Mouse (Mus musculus) ZHBTc4 (cell line): ENCODE measurements around the gene Slit3.

ENCODE experiments used
- DNase-seq: peaks from one replicate; pipeline ENCODE4 v3.0.0-alpha.2; 2011; ENCODE audit warnings: low read depth, low spot score

Gene Slit3

DNA sequence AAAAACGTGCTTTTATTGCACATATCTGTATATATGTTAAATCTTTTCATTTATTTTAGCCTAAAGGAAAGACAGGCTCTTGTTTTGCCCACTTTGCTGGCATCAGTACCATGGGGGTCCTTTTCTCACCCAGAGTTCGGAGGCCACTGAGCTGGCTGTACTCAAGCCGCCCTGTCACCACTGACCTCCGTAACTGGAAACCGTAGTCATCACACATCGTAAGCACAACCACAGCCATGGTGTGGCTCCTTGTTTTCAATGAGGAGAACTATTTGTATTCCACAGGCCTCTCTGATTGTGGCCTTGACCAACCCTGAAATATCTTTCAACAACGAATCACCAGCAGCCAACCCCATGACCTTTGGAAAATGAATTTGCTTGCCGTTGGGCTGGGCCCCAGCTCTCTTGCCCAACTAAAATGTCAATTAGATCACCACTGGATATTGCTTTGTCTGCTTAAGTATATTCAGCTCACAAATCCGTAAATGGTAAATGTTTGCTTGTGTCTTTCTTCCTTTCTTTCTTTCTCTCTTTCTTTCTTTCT lies 405.3 kb downstream of the Slit3 start:
- DNase-seq, result no peak

DNA sequence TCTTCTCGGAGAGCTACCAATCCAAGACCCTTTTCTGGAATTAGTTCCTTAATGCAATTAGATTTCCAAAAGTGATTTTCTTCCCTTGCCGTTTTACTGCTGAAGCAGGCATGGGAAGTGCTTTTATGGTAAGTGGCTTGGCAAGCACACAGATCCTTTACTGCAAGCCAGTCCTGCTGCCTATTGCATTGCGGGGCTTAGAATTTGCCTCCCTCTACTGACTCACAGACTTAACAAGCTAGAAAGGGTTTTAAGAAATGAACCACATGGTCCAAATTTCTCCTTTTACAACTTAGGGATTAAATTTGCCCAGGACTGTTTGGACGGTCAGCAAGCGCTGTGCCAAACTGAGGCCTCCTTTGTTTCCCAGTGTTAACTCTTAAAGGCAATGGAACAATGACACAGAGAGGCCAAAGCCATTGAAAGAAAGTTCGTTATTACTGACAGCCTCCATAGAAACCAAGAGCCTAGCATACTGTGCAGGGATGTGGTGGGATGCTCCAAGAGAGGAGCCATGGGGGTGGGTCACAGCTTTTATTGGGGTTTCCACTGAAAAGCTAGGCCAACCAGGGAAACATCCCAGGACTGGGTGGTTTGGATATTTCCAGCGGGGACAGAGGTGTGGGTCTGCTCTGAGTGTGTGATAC lies 406.9 kb downstream of the Slit3 start:
- no peak for DNase-seq

DNA sequence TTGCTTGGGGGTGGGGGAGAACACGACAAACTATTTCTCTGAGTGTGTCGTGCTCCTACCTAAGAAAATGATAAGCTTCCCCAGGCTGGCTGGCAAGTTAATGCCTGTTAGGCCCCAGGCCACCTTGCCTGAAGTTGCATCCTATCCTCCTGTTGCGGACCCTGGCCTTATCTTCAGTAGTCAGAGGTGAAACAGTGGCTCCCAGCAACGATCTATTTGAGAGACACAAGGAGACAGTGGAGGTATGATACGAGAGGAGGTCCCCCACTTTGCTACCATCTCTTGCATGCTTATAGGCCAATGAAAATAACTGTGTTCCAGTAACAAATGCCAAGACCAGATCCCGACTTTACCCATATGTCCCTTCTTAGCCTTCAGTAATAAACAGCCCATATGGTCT lies 414.0 kb downstream of the Slit3 start:
- no peak for DNase-seq

DNA sequence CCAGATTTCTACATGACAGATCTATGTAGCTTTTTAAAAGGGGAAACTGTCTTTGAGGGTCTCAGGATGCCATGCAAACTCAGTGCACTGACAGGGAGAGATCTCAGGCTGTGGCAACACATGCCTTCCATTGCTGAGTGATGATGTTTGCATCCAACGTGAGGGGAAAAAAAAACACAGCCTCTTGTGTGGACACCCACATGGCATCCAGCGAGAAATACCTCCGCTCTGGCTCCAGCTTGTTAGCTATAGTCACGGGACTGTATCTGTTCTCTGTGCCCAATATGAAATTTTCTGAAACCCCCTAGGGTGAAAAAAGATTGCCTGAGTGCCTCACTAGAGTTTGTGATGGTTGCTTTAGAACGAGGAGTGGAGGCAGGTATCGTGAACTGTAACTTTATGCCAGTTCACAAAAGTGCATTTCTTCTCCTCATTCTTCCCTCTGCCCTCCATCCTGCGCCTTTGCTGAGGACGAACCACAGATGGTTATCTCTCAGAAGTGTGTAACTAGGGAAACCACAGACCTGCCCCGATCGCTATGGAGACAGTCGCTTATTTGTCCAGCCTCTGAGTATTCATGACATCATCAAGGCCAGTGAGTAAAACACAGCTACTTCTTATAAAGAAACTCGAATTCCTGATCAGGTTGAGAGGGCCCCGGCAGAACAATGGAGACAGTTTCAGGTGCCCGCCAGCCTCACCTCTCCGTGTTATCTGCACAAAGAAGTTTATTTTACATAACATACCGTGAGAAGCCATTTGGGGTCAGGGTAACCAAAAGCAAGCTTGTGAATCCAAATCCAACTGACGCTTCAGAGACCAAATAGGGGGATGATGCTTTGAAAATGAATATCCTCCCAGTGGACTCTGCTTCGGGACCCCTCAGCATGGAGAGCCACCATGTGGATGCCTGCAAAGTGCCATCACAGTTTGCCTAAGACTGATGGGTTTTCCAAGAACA lies 416.4 kb downstream of the Slit3 start:
- DNase-seq, result peak; percentile 10

DNA sequence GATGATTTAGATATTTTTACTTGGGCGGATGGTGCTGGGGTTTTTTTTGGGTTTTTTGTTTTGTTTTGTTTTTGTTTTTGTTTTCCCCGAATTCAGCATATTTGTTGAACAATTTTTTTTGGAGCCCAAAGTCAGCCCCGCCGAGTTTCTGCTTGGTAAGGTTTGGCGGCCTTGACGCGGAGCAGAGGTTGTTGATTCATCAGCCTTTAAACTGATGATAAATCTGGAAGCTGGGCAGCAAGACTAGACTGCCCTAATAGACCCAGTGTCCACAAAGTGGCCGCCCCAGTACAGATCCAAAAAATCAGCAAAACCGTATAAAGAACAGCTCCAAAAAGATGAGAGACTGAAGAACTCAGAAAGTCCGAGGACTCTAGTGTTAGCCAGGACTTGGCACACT lies 421.7 kb downstream of the Slit3 start:
- no peak for DNase-seq

DNA sequence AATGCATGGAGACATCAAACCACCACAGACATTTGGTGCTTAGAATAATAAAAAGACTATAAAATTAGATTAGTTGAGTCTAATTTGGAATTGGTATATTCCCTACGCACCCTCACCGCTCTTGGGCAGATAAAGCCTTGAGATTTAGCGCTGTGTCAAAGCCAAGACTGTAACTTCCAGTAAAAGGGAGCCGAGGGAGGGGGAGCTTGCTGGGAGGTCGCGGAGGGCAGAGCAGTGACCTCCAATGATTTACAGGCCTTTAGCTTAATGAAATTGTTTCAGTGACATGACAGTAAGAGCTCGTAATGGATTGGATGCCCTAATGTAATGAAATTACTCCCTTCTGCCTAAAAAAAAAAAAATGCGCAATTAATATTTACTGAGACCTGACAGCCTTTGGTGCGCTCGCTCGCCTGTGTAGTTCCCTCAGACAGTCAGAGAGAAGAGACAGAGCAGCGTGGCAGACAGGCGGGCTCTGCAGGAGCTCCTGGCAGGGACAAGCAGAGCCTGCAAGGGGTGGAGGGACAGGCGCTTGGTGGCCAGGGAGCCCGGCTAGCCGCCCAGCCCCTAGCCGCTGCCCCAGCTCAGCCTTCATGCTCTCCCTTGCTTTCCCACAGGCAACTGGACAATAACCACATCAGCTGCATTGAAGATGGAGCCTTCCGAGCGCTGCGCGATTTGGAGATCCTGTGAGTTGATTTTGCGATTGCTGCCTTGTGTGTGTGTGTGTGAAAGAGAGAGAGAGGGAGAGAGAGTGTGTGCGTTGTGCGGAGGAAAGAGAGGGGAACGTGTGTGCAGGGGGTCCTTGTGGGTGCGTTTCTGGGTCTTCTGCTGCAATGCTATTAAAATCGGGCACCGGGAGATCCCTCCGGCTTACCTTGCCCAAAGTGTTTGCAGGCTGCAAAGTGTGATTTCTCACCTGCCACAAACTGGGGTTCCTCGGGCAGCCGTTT lies 423.4 kb downstream of the Slit3 start:
- DNase-seq, result peak; percentile 18

DNA sequence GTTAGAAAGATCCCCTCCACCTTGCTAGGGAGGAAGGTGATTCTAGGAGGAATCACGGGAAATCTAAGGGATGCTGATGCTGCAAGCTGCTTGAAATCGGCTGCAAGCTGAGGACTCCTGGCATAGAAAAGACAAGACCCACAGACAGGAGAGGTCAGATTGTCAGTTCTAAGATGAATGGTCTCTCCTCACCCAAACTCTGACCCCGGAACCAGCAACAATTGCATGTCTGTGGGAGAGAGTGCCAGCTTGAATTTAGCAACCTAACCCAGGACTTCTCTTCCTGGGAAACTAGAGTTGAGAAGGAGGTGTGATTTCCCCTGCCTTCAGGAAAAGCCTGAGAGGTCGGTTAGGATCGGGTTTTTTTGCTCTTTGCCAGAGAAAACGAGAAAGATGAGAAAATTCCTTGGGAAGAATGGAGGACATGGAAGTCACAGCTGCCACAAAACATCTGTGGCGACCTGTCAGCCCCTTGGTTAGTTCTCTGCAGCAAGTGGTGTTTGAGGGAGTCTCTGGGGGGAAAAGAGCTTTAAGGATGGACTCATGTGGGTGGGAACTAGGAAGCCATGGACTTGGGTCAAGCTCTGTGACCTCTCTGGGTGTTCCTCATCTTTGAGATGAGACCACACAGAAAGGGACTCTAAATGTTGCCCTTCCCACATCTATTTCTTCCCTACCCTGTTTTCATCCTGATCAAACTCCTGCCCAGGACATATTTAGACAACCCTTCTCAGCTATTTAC lies 425.2 kb downstream of the Slit3 start:
- DNase-seq, result no peak

DNA sequence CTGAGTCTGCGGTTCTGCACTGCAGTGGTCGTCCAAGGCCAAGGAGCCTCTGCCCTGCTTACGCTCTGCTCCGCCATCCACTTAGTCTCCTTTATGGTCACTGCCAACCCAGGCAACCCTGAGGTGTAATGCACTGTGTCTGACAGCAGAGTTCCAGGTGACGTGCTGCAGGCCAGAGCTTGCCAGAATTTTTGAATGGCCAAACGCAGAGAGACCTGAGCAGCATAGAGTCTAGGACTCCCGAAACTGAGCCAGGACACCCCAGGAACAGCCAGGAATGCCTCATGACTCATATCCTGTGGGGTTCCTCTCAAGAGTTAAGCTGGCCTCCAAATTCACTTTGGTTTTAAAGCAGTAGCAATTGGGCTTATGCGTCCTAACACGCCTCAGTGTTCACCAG lies 429.0 kb downstream of the Slit3 start:
- no peak for DNase-seq

DNA sequence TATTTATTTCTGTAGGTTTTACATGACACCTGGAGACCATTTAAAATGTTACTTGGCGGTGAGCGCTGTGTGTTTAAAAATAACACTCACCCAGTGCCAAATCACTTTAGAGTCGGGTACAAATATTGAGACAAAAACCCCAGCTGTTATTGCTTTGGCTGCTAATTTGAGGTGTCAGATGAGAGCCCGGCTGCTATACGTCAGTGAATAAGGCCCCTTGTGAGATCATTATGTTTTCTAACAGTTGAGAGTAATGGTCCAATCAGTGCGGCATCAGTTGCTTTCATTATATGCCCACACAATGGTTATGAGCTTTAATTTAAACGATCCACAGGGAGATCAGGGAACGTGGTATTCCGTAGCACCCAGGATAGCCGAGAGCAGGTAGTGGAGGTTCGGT lies 435.2 kb downstream of the Slit3 start:
- DNase-seq, result no peak

DNA sequence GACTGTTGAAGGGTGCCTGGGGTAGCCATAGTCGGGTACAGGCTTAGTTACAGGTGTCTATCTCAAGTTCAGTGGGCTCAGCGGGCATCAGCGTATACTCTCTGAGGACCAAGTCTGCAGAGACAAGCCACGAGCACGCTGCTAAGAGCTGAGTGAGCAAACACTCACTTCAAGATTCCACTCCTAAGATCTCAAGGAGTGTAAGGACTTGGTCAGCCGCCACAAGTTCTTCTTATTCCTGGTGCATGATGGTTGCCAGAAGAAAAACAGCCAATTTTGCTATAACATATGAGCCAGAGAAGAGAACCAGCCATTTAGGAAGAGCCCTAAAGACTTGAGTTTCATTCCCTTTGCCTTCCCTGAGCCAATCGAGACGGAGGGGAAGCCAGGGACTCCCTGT lies 436.5 kb downstream of the Slit3 start:
- no peak for DNase-seq

DNA sequence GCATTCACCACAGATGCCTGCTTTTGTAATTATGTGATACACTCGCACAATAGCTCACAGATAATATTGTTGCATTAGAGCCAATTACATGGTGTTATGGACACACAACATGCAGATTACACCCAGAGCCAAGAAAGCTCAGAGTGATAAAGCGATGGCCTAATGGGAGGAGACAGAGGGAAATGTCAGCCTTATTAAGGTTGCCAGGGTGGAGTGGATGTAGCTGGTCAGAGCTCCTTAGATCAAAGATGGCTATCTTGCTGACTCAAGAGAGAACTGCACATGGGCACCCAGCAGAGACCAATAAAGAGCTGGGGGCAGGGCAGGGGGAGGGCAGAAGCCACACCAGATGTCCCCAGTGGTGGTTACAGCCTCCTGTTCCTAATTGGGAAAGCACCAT lies 437.3 kb downstream of the Slit3 start:
- no peak for DNase-seq

DNA sequence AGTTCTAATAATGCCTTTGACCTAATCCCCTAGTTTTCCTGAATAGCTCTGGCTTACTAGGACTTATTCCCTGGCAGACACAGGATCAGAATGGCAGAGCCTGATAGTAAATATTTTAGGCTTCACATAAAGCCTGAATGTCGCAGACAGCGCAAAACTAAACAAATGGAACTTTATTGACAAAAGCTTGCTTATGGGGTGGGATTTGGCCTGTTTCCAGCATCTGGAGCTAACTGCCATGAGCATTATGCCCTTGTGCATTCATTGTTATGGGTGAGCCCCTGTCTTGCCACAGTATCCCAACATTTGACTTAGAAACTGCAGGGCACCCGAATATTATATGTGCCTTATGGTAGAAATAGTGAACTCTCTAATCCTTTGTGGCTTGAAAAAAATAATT lies 438.4 kb downstream of the Slit3 start:
- DNase-seq, result no peak

DNA sequence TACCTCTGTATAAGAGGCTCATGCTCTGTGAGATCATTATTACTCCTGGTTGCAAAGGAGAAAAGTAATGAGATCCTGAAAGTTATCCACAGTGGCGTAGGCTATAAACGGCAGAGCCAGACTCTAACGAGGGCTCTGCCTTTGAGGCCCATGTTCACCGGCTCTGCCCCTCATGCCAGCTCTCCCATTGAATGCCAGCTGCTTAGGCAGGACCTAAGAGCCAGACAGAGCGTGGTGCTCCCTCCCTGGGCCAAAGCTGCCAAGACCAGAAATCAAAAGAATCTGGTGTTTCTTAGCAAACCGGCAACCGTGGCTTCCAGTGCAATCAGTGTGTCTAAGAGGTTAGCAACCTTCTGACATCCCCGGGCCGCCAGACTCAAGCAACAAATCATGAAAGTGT lies 440.7 kb downstream of the Slit3 start:
- no peak for DNase-seq

DNA sequence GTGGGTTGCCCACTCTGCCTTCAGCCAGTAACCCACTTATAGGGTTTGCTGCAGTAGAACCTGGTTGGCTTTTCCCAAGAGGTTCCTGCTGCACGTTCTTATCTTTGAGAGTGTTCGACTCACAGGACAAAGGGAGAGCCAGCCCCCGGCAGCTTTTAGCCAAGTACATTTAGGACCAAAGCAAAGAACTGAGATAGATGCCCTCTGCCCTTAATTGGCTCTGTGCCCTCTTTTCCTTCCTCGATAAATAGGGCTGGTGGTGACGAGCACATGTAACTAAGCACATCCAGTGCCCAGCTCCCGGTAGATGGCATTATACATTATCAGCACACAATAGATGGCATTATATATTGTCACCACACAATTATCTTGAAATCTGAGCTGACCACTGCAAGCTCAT lies 444.3 kb downstream of the Slit3 start:
- DNase-seq, result no peak

DNA sequence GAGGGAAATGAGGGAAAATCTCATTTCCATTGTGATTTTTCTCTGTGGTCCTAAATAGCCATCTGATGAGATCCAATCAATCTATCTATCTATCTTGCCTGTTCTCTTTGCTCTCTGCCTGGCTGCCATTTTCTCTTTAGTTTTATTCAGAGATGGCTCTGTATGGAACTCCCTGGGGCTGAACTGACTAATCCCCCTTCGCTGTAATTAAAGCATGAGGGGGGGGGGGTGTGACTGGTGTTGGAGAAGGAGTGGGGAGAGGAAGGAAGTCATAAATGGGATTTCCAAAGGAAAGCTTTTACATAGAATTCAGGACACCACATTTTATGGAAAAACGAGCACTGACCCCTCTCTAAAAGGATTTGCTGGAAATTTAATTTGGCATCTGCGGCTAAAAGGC lies 445.7 kb downstream of the Slit3 start:
- DNase-seq, result no peak

DNA sequence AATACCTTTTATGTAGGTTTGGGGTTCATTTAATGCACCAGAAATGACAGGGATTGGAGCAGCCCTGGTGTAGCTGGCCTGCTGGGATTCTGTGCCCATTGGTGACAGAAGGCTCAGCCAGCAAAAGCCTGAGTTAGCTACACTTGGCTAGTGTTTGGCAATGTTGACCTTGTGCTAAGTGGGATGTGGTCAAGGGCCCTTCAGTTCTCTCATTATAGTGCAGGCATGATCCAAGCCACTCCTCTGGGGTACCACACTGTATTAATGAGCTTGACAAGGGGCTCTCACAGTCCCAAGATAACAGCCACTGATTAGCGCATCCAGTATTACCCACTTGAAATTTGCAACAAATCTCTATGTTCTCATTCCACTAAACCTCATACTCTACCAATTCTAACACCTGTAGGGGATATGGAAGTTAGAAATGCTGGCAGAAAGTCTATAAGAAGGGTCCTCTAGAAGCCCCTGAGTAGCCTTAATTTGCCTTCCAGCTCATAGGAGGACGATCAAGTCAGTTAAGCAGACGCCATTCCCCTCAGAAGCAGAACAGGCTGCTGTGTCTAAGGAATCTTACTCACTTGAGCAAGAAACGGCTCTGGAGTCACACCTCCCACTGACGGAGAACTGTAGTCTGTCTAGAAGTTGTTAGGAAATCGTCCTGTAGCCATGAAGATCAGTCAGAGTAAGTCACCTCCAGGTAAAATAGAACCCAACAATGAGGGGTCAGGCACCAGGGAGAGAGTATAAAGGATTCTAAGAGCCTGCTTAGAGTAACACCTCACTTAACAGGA lies 448.3 kb downstream of the Slit3 start:
- DNase-seq, result no peak

DNA sequence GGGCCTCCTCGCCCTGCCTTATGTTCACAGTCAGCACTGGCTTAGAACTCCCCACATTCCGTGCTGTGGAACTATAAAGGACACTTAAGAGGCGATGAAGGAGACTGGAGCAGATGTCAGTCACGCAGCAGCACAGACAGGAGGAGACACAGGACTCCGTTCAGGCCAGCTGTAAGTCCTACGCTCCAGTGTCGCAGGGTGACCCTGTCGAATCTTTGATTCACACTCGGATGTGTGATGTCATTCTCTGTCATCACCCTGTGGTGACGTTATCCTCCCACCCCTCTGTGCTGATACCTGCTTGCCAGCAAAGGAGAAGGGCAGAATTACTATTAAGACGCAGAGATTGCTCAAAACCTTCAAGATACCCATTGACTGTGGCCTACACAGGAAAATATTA lies 448.9 kb downstream of the Slit3 start:
- DNase-seq, result no peak

DNA sequence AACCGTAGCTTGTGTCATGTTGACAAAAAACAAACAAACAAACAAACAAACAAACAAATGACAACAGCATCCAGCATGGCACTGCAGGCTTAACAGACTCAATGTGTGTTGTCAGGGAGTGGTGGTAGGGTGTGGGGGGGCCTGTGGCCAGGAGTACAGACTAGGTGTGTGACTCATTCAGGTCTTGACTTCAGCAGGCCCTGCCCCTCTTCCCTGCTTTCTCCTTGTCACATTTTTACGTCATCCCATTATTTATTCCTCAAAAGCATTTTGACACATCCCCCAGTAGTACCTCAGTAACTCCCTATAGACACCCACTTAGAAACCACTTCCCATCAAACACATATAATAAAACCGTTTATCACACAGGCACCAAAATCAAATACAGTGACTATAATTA lies 450.9 kb downstream of the Slit3 start:
- no peak for DNase-seq

DNA sequence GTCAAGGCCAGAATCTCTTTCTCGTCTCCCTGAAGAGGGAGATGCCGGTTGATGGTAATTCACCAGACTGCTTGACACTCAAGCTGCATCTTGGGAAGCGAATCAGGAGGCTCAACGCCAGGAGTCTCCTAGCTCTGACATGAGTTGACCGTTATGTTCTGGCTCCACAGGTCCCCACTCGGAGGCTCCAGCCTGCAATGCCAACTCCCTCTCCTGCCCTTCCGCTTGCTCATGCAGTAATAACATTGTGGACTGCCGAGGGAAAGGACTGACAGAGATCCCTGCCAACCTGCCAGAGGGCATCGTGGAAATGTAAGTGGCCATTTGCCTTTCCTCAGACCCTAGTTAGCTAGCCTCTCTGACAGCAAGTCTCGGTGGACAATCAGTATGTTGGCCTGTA lies 457.8 kb downstream of the Slit3 start:
- no peak for DNase-seq

DNA sequence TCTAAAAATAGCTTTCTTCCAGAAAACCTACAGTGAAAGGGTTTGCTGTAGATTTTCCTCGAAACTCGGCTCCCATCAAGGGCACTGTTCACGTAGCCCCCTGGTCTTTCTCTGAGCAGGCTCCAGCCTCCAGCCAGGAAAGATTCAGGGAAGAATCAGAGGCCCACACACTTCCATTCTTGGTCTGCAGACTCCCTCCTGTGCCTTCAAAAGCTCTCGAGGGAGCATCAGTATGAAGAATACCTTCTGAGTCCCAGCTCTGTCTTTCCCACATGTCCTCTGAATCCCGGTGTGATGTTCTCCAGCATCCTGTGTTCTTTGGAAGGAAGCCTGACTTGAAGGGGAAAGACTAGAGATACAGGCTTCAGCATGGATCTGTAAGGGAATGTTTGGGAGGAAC lies 461.6 kb downstream of the Slit3 start:
- DNase-seq, result no peak
